Mouse (Mus musculus) small intestine, adult 2 months (tissue): Measurements from ENCODE around the gene Reln.

Experiments used
- CTCF ChIP-seq: fragments of 200-500 bp; IDR thresholded peaks from 2 replicates; pipeline ENCODE4 v1.5.1; 2012; ENCODE audit warnings: low read depth, mild to moderate bottlenecking, control low read depth, inconsistent platforms, low read length, moderate library complexity, mixed read lengths; ENCODE audit not compliant: insufficient replicate concordance, insufficient read length; ENCODE audit errors: extremely low read depth
- POLR2A ChIP-seq: fragments of 200-500 bp; IDR thresholded peaks from 2 replicates; pipeline ENCODE4 v1.6.1; 2012; ENCODE audit warnings: low read depth, mild to moderate bottlenecking, control low read depth, inconsistent platforms, low read length, moderate library complexity

DNA sequence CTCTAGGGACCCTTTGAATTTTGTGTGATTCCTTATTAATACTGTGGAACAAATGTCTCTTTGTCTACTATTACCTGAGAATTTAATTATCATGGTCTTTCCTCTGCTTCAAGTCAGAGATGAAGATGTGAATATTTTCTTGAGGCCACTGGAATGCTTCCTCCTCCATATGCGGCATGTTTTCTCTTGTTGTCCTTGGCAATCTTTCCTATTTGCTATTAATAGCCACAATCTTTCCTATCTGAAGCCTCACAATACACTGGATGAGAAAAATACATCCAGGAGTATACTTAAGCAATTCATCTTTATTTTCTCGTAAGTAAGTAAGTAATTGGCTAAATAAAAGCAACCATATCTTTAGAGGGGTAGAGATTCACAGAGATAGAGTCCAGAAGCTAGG, 146.6 kb downstream of the Reln start:
- no peak for TF ChIP-seq CTCF
- TF ChIP-seq POLR2A = no peak
